Mouse (Mus musculus) heart, adult 2 months (tissue): ENCODE measurements around the gene Amz1. TPM values are rescaled to one million over a fixed set of nuclear protein-coding genes. Genes with fewer than 3 reads are reported as not detected.

ENCODE experiments used
- DNase-seq, 2 experiments: peaks; one replicate each; pipeline ENCODE4 v3.0.0; 2021
- H3K27ac ChIP-seq: fragments of 200-600 bp; 2 replicates; pipeline ENCODE4 v1.8.1; 2022
- H3K27me3 ChIP-seq: fragments of 200-500 bp; 2 replicates; pipeline ENCODE4 v1.6.1; 2012; ENCODE audit warnings: mild to moderate bottlenecking, low read length, inconsistent platforms, mixed read lengths; ENCODE audit not compliant: control insufficient read depth, insufficient read depth
- H3K36me3 ChIP-seq: fragments of 200-500 bp; 2 replicates; pipeline ENCODE4 v1.6.1; 2012; ENCODE audit warnings: low read length, inconsistent platforms; ENCODE audit not compliant: control insufficient read depth, insufficient read depth
- H3K4me1 ChIP-seq: fragments of 200-500 bp; 2 replicates; pipeline ENCODE4 v1.6.1; 2011; ENCODE audit warnings: low read length; ENCODE audit not compliant: control insufficient read depth, insufficient read depth
- H3K4me3 ChIP-seq: fragments of 200-600 bp; 2 replicates; pipeline ENCODE4 v1.8.1; 2022
- H3K79me2 ChIP-seq: fragments of 200-500 bp; replicated peaks from 2 replicates; pipeline ENCODE4 v1.6.1; 2012; ENCODE audit warnings: mild to moderate bottlenecking, inconsistent platforms, low read length, moderate library complexity, mixed read lengths; ENCODE audit not compliant: control insufficient read depth, insufficient read depth
- H3K9ac ChIP-seq: fragments of 200-500 bp; 2 replicates; pipeline ENCODE4 v1.6.1; 2012; ENCODE audit warnings: low read depth, mild to moderate bottlenecking, control low read depth, inconsistent platforms, low read length, mixed read lengths
- CTCF ChIP-seq: fragments of 200-600 bp; IDR thresholded peaks from 2 replicates; pipeline ENCODE4 v1.8.1; 2022; ENCODE audit warnings: antibody characterized with exemption, mild to moderate bottlenecking, moderate library complexity
- EP300 ChIP-seq: fragments of 200-500 bp; IDR thresholded peaks from 2 replicates; pipeline ENCODE4 v1.6.1; 2011; ENCODE audit warnings: low read depth, low read length, control low read depth; ENCODE audit not compliant: insufficient read depth
- POLR2A ChIP-seq: fragments of 200-500 bp; IDR thresholded peaks from 2 replicates; pipeline ENCODE4 v1.6.1; 2011; ENCODE audit warnings: mild to moderate bottlenecking, low read depth, low read length, control low read depth; ENCODE audit not compliant: insufficient read depth
- WGBS: fragments of 180-500 bp; shearing (Covaris S2); methylation state at CpG from one replicate; pipeline ENCODE4 v1.1.7; 2018; 5-methylcytosine and 5-hydroxymethylcytosine counted together
- intact Hi-C: fragments of 180-260 bp; cut with DNase I; formaldehyde crosslinking; loops from one replicate; pipeline ENCODE4 v1.15.1; 2025
- polyA plus RNA-seq: library from polyadenylated mRNA; depleted of rRNA; stranded (reverse); fragments of >200 nt; gene quantifications from 2 replicates; pipeline ENCODE4 v1.2.3, GENCODE M21; 2012
- total RNA-seq, 2 experiments: library from RNA; stranded (reverse); gene quantifications; 2 replicates each; pipeline ENCODE4 v1.2.3; 2021

Gene Amz1
- total and polyA plus RNA-seq, 3 experiments = 0.31 to 0.98 (median 0.48) TPM

GRCm38 (mm10) chr5:140795176-140795575, 71.2 kb downstream of the Amz1 start:
- Histone ChIP-seq H3K27ac (peak overlapping the region; percentile 81), H3K36me3 (peaks cover 29% of the 10 kb centered on the region), H3K4me1 (peaks cover 47% of the 10 kb centered on the region), H3K79me2 (no peaks in the 10 kb centered on the region), H3K9ac (no peak overlapping the region), H3K27me3 (no peaks in the 10 kb centered on the region), H3K4me3 (no peak overlapping the region)
- peak in 1 of 2 experiments; percentile 56 for DNase-seq
- no peak for TF ChIP-seq CTCF
- TF ChIP-seq POLR2A = no peak; the same call in 1 of the 2 replicates
- peak; percentile 84 for TF ChIP-seq EP300
- intact Hi-C loops = no loop called here
- 11% methylated on average over 2 of the region's 2 CpGs for WGBS

DNA sequence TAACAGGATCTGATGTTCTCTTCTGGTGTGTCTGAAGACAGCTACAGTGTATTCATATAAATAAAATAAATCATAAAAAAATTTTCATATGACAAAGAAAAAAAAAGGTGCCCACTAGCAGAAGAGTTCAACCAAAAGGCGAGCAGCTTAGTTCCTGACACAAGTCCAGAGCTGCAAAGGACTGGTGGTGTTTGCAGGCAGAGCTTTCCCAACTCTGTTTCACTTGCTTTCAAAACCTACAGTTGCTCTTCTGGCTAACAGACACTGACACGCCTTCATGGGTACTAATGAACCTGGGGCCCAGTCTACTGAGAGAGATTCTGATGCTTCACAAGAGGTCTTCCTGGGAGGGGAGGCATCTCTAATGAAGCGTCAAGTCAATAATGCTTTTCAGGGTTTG, 72.1 kb downstream of the Amz1 start:
- intact Hi-C loops = no loop called here
- WGBS = 83% methylated on average over 3 of the region's 3 CpGs
- Histone ChIP-seq H3K4me1 (peaks cover 50% of the 10 kb centered on the region), H3K9ac (no peak overlapping the region), H3K27ac (peak overlapping the region; percentile 81), H3K4me3 (no peak overlapping the region), H3K36me3 (peaks cover 31% of the 10 kb centered on the region), H3K79me2 (peaks cover under 1% of the 10 kb centered on the region; the same call in 1 of the 2 replicates), H3K27me3 (no peaks in the 10 kb centered on the region)
- no peak for DNase-seq
- no peak for TF ChIP-seq POLR2A
- no peak for TF ChIP-seq EP300
- no peak for TF ChIP-seq CTCF

- Histone ChIP-seq H3K9ac (peak overlapping the region; percentile 52), H3K4me3 (peak overlapping the region; percentile 23; the same call in 1 of the 2 replicates), H3K4me1 (peaks cover 47% of the 10 kb centered on the region), H3K36me3 (peaks cover 22% of the 10 kb centered on the region), H3K79me2 (peaks cover 9% of the 10 kb centered on the region), H3K27me3 (no peaks in the 10 kb centered on the region), H3K27ac (peak overlapping the region; percentile 79)
- TF ChIP-seq POLR2A (peak; percentile 61), CTCF (no peak)
- intact Hi-C loops = no loop called here
- 22% methylated on average over 7 of the region's 7 CpGs for WGBS
- DNase-seq = peak; percentile 75 to 85
Measured at GRCm38 (mm10) chr5:140798158-140798557, 74.2 kb downstream of the Amz1 start.

DNA sequence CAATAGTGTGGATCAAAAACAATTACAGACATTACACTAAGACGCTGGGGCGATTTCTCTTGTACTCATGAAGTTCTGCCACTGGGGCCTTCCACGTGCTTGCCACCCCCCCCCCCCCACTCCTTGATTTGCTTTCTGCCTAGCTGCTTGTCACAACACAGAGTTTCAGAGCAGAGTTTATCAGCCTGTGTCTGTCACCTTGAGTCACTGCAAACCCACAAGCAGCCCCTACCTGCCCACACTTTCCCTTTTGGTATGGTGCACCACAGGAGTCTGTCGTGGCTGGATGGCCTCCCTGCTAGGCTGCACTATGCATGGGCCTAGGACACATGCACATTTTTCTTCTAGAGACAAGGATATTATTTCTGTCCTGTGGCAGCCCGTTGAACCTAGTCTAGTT, 74.8 kb downstream of the Amz1 start:
- no peak for DNase-seq
- WGBS = 29% methylated on average over 5 of the region's 5 CpGs
- Histone ChIP-seq H3K79me2 (peaks cover 9% of the 10 kb centered on the region), H3K4me3 (no peak overlapping the region), H3K36me3 (peaks cover 22% of the 10 kb centered on the region), H3K27ac (peak overlapping the region; percentile 79), H3K9ac (0 out of 2 replicates have a peak overlapping the region, but pooled peaks have one; percentile 1), H3K4me1 (peaks cover 47% of the 10 kb centered on the region), H3K27me3 (no peaks in the 10 kb centered on the region)
- TF ChIP-seq POLR2A (no peak), EP300 (no peak)
- intact Hi-C loops = no loop called here

DNA sequence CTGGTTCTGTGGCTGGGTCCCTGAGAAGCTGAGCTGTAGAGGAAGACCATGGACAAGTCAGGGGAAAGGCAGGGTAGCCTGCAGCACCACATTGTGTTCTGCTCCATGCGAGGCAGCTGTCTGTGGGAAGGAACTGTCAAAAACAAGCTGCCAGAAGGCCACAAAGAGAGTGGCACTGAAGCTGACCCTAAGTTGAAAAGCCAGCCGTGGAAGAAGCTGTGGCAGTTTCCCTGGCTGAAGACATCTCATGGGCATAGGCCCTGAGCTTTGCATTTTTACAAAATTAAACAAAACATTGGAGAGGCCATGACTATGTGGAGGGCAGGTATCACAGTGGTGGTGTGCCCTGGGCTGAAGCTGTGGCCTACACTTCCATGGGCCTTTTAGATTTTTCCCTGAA, 75.3 kb downstream of the Amz1 start:
- DNase-seq = no peak
- peaks cover 46% of the 10 kb centered on the region for H3K4me1 ChIP-seq
- 46% methylated on average over 2 of the region's 2 CpGs for WGBS
- peaks cover 9% of the 10 kb centered on the region for H3K79me2 ChIP-seq
- intact Hi-C loops = no loop called here
- TF ChIP-seq EP300 (no peak), POLR2A (no peak), CTCF (no peak)
- peaks cover 22% of the 10 kb centered on the region for H3K36me3 ChIP-seq
- H3K27ac ChIP-seq = peak overlapping the region; percentile 79
- H3K9ac ChIP-seq = 0 out of 2 replicates have a peak overlapping the region, but pooled peaks have one; percentile 1
- H3K27me3 ChIP-seq = no peaks in the 10 kb centered on the region
- H3K4me3 ChIP-seq = no peak overlapping the region

GRCm38 (mm10) chr5:140800288-140800923, 76.5 kb downstream of the Amz1 start:
- peaks cover 12% of the 10 kb centered on the region for H3K79me2 ChIP-seq
- peak in 1 of 2 experiments; percentile 37 for DNase-seq
- H3K27ac ChIP-seq = peak overlapping the region; percentile 70
- H3K27me3 ChIP-seq = no peaks in the 10 kb centered on the region
- H3K4me3 ChIP-seq = no peak overlapping the region
- no peak for TF ChIP-seq POLR2A
- TF ChIP-seq EP300 = peak; percentile 78
- peak; percentile 9; the same call in 1 of the 2 replicates for TF ChIP-seq CTCF
- H3K36me3 ChIP-seq = peaks cover 21% of the 10 kb centered on the region
- H3K9ac ChIP-seq = 0 out of 2 replicates have a peak overlapping the region, but pooled peaks have one; percentile 41
- 27% methylated on average over 6 of the region's 6 CpGs for WGBS
- intact Hi-C loops = no loop called here
- peaks cover 37% of the 10 kb centered on the region for H3K4me1 ChIP-seq
